ENCODE assay signal across 8 mouse cellular contexts in genomic region chr4:41050726-41051675, GRCm38 (mm10). TPM values are rescaled to one million over a fixed set of nuclear protein-coding genes. Genes with fewer than 3 reads are reported as not detected.
DNase-seq lines count a peak whose midpoint lies in the region; ATAC-seq lines count a peak whose summit lies in the region.

No protein-coding gene starts in this region.

- peak; percentile 43 to 64 for DNase-seq in gastrocnemius, adult 8-10 months (ENCODE audit: low spot score in 2 of 2)
- peak; percentile 89 for DNase-seq in induced T-regulatory cell, adult 2 months (ENCODE audit: low read depth)
- DNase-seq in left cerebral cortex, adult 8-10 months (ENCODE audit: low spot score in 2 of 2) = peak; percentile 43 to 66
- peak; percentile 87 to 93 for DNase-seq in right cerebral cortex, postnatal 10 days (ENCODE audit: low spot score in 2 of 2)
- DNase-seq in urinary bladder, postnatal 4 days (ENCODE audit: low spot score in 2 of 2) = peak; percentile 70 to 88

- ATAC-seq in activated CD4-positive, CD25-positive, alpha-beta regulatory T cell, adult 4 months = peak; percentile 76
- ATAC-seq in common myeloid progenitor, adult 5-6 weeks (replicated peaks; ENCODE audit: low read depth, poor library complexity, severe bottlenecking) = peak; percentile 88
- peak; percentile 91 for ATAC-seq in megakaryocyte progenitor cell, adult 5-6 weeks (replicated peaks; ENCODE audit: poor library complexity)

RNA-seq across cellular contexts. Expression of gene Aqp7, which starts 3.1 kb away (rescaled TPM):
- polyA plus RNA-seq in activated CD4-positive, CD25-positive, alpha-beta regulatory T cell, adult 4 months (2017; shearing (Covaris generic)) = under 1 TPM in 1 of 2 experiments, not detected in 1; 0.32 TPM
- not detected in 2 replicates for total RNA-seq in common myeloid progenitor, adult 5-6 weeks (2017)
- total RNA-seq in gastrocnemius, adult 8-10 months (2022) = 1 to 10 TPM; 5.4 to 9.4 (median 7.2) TPM
- total RNA-seq in left cerebral cortex, adult 8-10 months (2022) = not detected
- total RNA-seq in megakaryocyte progenitor cell, adult 5-6 weeks (2015) = 0.20 TPM in 1 of 2 replicates, not detected in the other
- total RNA-seq in megakaryocyte progenitor cell, adult 5-6 weeks (2017) = not detected in 2 replicates

RNA-seq across cellular contexts. Expression of gene Aqp3, which starts 47.0 kb away (rescaled TPM):
- 10 to 100 TPM; 22.7 to 27.5 TPM for polyA plus RNA-seq in activated CD4-positive, CD25-positive, alpha-beta regulatory T cell, adult 4 months (2017; shearing (Covaris generic))
- not detected in 2 replicates for total RNA-seq in common myeloid progenitor, adult 5-6 weeks (2017)
- total RNA-seq in gastrocnemius, adult 8-10 months (2022) = not detected
- total RNA-seq in left cerebral cortex, adult 8-10 months (2022) = not detected
- not detected in 2 replicates for total RNA-seq in megakaryocyte progenitor cell, adult 5-6 weeks (2015)
- total RNA-seq in megakaryocyte progenitor cell, adult 5-6 weeks (2017) = not detected in 2 replicates

Comparison
In these comparisons a context has a peak if more than half of its experiments do, and no peak if none do; other contexts are left out.
1. Peak in every context shown above with its lines: DNase-seq and ATAC-seq.